Mouse (Mus musculus) gonadal fat pad, adult 2 months (tissue): ENCODE results near the gene Id4. TPM values are rescaled to one million over a fixed set of nuclear protein-coding genes. Genes with fewer than 3 reads are reported as not detected.

ENCODE experiments used
- DNase-seq: peaks from one replicate; pipeline ENCODE4 v3.0.0-alpha.2; 2012; ENCODE audit warnings: low read depth
- polyA plus RNA-seq: library from polyadenylated mRNA; depleted of rRNA; stranded (reverse); fragments of >200 nt; gene quantifications from 2 replicates; pipeline ENCODE4 v1.2.3, GENCODE M21; 2012; rRNA removed

Id4 gene
- polyA plus RNA-seq, result 3.5 and 4.3 TPM in 2 replicates

GRCm38 (mm10) chr13:48260690-48261278 lies at the start of gene Id4:
TSS of gene Id4 (plus strand) at chr13:48261228.
- peak; percentile 46 for DNase-seq

GRCm38 (mm10) chr13:48227136-48227535 lies 33.9 kb upstream of the Id4 start:
- DNase-seq, result no peak

- DNase-seq, result peak; percentile 3
These were observed 33.3 kb upstream of the Id4 start for GRCm38 (mm10) chr13:48227712-48228111.

- no peak for DNase-seq
These were observed 32.9 kb upstream of the Id4 start for GRCm38 (mm10) chr13:48228114-48228513.

GRCm38 (mm10) chr13:48230996-48231395 lies 30.0 kb upstream of the Id4 start:
- DNase-seq, result no peak

- no peak for DNase-seq
These were observed 24.6 kb upstream of the Id4 start for GRCm38 (mm10) chr13:48236436-48236835.

GRCm38 (mm10) chr13:48236865-48237264 lies 24.2 kb upstream of the Id4 start:
- no peak for DNase-seq

GRCm38 (mm10) chr13:48237516-48237915 lies 23.5 kb upstream of the Id4 start:
- no peak for DNase-seq

- DNase-seq, result no peak
These were observed 15.6 kb upstream of the Id4 start for GRCm38 (mm10) chr13:48245235-48246012.

GRCm38 (mm10) chr13:48252559-48252958 lies 8.5 kb upstream of the Id4 start:
- no peak for DNase-seq

- no peak for DNase-seq
These were observed 6.0 kb upstream of the Id4 start for GRCm38 (mm10) chr13:48255026-48255425.

GRCm38 (mm10) chr13:48261341-48262221 lies 553 bp downstream of the Id4 start:
- no peak for DNase-seq

- no peak for DNase-seq
These were observed 1.5 kb downstream of the Id4 start for GRCm38 (mm10) chr13:48262451-48262969.

- DNase-seq, result no peak
These were observed 4.0 kb downstream of the Id4 start for GRCm38 (mm10) chr13:48265029-48265428.

GRCm38 (mm10) chr13:48273451-48274069 lies 12.5 kb downstream of the Id4 start:
- DNase-seq, result no peak

- no peak for DNase-seq
These were observed 13.1 kb downstream of the Id4 start for GRCm38 (mm10) chr13:48274107-48274506.

- DNase-seq, result no peak
These were observed 16.0 kb downstream of the Id4 start for GRCm38 (mm10) chr13:48276981-48277380.

- DNase-seq, result no peak
These were observed 23.4 kb downstream of the Id4 start for GRCm38 (mm10) chr13:48284426-48284825.

GRCm38 (mm10) chr13:48284918-48285693 lies 24.1 kb downstream of the Id4 start:
- DNase-seq, result no peak

GRCm38 (mm10) chr13:48290427-48290826 lies 29.4 kb downstream of the Id4 start:
- no peak for DNase-seq

- DNase-seq, result no peak
These were observed 53.5 kb downstream of the Id4 start for GRCm38 (mm10) chr13:48314500-48314899.
